8 mouse cellular contexts compared by ENCODE assay signal in genomic region chr4:136199562-136200292, GRCm38 (mm10). TPM values are rescaled to one million over a fixed set of nuclear protein-coding genes. Genes with fewer than 3 reads are reported as not detected.
A peak's percentile ranks its signal among the peaks of the same experiment; 100 is the strongest.
DNase-seq lines count a peak whose midpoint lies in the region; ATAC-seq and TF ChIP-seq lines count a peak whose summit lies in the region.

No protein-coding gene starts in this region.

- H3K9me3 ChIP-seq in forebrain, embryonic 11.5 days (ENCODE audit: control insufficient read depth, low read length) = no peaks in the 10 kb centered on the region
- H3K9me3 ChIP-seq in forebrain, embryonic 16.5 days (ENCODE audit: control insufficient read depth, low read length) = no peaks in the 10 kb centered on the region
- no peaks in the 10 kb centered on the region for H3K9me3 ChIP-seq in midbrain, embryonic 11.5 days (ENCODE audit: control insufficient read depth, low read length)
- no peaks in the 10 kb centered on the region for H3K9me3 ChIP-seq in midbrain, embryonic 15.5 days
- no peaks in the 10 kb centered on the region for H3K9me3 ChIP-seq in lung, postnatal 0 days (ENCODE audit: low read length)

- DNase-seq in forebrain, embryonic 11.5 days (ENCODE audit: low spot score) = peak; percentile 55
- DNase-seq in midbrain, embryonic 11.5 days (ENCODE audit: low spot score, missing footprints) = peak; percentile 87
- DNase-seq in adrenal gland, postnatal 36 days = peak; percentile 33 to 62
- peak; percentile 90 for DNase-seq in lung, postnatal 0 days (ENCODE audit: low spot score)
- no peak for DNase-seq in ovary, postnatal 10 days (ENCODE audit: low spot score)

- H3K9ac ChIP-seq in forebrain, embryonic 11.5 days (ENCODE audit: low read length) = no peak overlapping the region
- no peak overlapping the region for H3K9ac ChIP-seq in forebrain, embryonic 16.5 days (replicated peaks; ENCODE audit: low read depth, low read length)
- no peak overlapping the region for H3K9ac ChIP-seq in midbrain, embryonic 11.5 days (ENCODE audit: low read length)
- no peak overlapping the region for H3K9ac ChIP-seq in midbrain, embryonic 15.5 days
- no peak overlapping the region for H3K9ac ChIP-seq in lung, postnatal 0 days (replicated peaks; ENCODE audit: low read depth)

- no peak for ATAC-seq in forebrain, embryonic 11.5 days (replicated peaks; ENCODE audit: low FRiP score)
- no peak for ATAC-seq in forebrain, embryonic 16.5 days
- ATAC-seq in midbrain, embryonic 11.5 days (ENCODE audit: low FRiP score) = no peak
- no peak for ATAC-seq in midbrain, embryonic 15.5 days (replicated peaks)
- peak; percentile 71; the same call in 1 of the 2 replicates for ATAC-seq in granulocyte monocyte progenitor cell, adult 5-6 weeks (replicated peaks; ENCODE audit: poor library complexity, severe bottlenecking)
- ATAC-seq in lung, postnatal 0 days = peak; percentile 16; the same call in 1 of the 2 replicates

- no peaks in the 10 kb centered on the region for H3K27me3 ChIP-seq in forebrain, embryonic 11.5 days (ENCODE audit: control insufficient read depth, insufficient read depth, low read length)
- H3K27me3 ChIP-seq in forebrain, embryonic 16.5 days (replicated peaks; ENCODE audit: control insufficient read depth, insufficient read depth, low read length) = no peaks in the 10 kb centered on the region
- H3K27me3 ChIP-seq in midbrain, embryonic 11.5 days (ENCODE audit: control insufficient read depth, insufficient read depth, low read length) = no peaks in the 10 kb centered on the region
- no peaks in the 10 kb centered on the region for H3K27me3 ChIP-seq in midbrain, embryonic 15.5 days (replicated peaks)
- H3K27me3 ChIP-seq in lung, postnatal 0 days (replicated peaks; ENCODE audit: insufficient read depth, low read length) = no peaks in the 10 kb centered on the region

- WGBS in forebrain, embryonic 11.5 days = 36% methylated on average over 9 of the region's 9 CpGs
- 35% methylated on average over 9 of the region's 9 CpGs for WGBS in forebrain, embryonic 16.5 days
- 35% methylated on average over 9 of the region's 9 CpGs for WGBS in midbrain, embryonic 11.5 days
- 33% methylated on average over 9 of the region's 9 CpGs for WGBS in midbrain, embryonic 15.5 days
- whole genome bisulfite sequencing in lung, postnatal 0 days = 28% methylated on average over 9 of the region's 9 CpGs

- H3K4me1 ChIP-seq in forebrain, embryonic 11.5 days (replicated peaks; ENCODE audit: control insufficient read depth, insufficient read depth, low read length) = no peaks in the 10 kb centered on the region
- H3K4me1 ChIP-seq in forebrain, embryonic 16.5 days (replicated peaks; ENCODE audit: control insufficient read depth, insufficient read depth, low read length) = no peaks in the 10 kb centered on the region
- H3K4me1 ChIP-seq in midbrain, embryonic 11.5 days (ENCODE audit: control insufficient read depth, insufficient read depth, low read length) = peaks cover 4% of the 10 kb centered on the region
- no peaks in the 10 kb centered on the region for H3K4me1 ChIP-seq in midbrain, embryonic 15.5 days
- no peaks in the 10 kb centered on the region for H3K4me1 ChIP-seq in lung, postnatal 0 days (ENCODE audit: insufficient read depth, low read depth, low read length)

- H3K36me3 ChIP-seq in forebrain, embryonic 11.5 days (ENCODE audit: control insufficient read depth, insufficient read depth, low read length) = no peaks in the 10 kb centered on the region
- H3K36me3 ChIP-seq in forebrain, embryonic 16.5 days (ENCODE audit: control insufficient read depth, insufficient read depth) = no peaks in the 10 kb centered on the region
- H3K36me3 ChIP-seq in midbrain, embryonic 11.5 days (ENCODE audit: control insufficient read depth, insufficient read depth, low read length) = no peaks in the 10 kb centered on the region; the same call in 1 of the 2 replicates
- H3K36me3 ChIP-seq in midbrain, embryonic 15.5 days (replicated peaks) = no peaks in the 10 kb centered on the region
- no peaks in the 10 kb centered on the region for H3K36me3 ChIP-seq in lung, postnatal 0 days (ENCODE audit: insufficient read depth, low read length)

- H3K4me2 ChIP-seq in forebrain, embryonic 11.5 days (ENCODE audit: low read depth, low read length, severe bottlenecking) = no peak overlapping the region
- no peak overlapping the region for H3K4me2 ChIP-seq in forebrain, embryonic 16.5 days (ENCODE audit: low read length)
- no peak overlapping the region for H3K4me2 ChIP-seq in midbrain, embryonic 11.5 days
- no peak overlapping the region for H3K4me2 ChIP-seq in midbrain, embryonic 15.5 days
- H3K4me2 ChIP-seq in lung, postnatal 0 days (replicated peaks; ENCODE audit: low read depth, low read length) = no peak overlapping the region

- H3K4me3 ChIP-seq in forebrain, embryonic 11.5 days (ENCODE audit: low read depth, low read length) = no peak overlapping the region
- H3K4me3 ChIP-seq in forebrain, embryonic 16.5 days (replicated peaks; ENCODE audit: low read length) = no peak overlapping the region
- no peak overlapping the region for H3K4me3 ChIP-seq in midbrain, embryonic 11.5 days (ENCODE audit: low read depth, low read length)
- no peak overlapping the region for H3K4me3 ChIP-seq in midbrain, embryonic 15.5 days
- no peak overlapping the region for H3K4me3 ChIP-seq in lung, postnatal 0 days (ENCODE audit: low read depth, low read length)

- no peak overlapping the region for H3K27ac ChIP-seq in forebrain, embryonic 11.5 days (ENCODE audit: low read depth, low read length)
- H3K27ac ChIP-seq in forebrain, embryonic 16.5 days (ENCODE audit: low read length) = no peak overlapping the region
- no peak overlapping the region for H3K27ac ChIP-seq in midbrain, embryonic 11.5 days (ENCODE audit: low read depth, low read length)
- no peak overlapping the region for H3K27ac ChIP-seq in midbrain, embryonic 15.5 days
- no peak overlapping the region for H3K27ac ChIP-seq in lung, postnatal 0 days (ENCODE audit: low read length)

- TF ChIP-seq EP300 in lung, postnatal 0 days (IDR thresholded peaks at IDR 0.05) = no peak

- TF ChIP-seq CTCF in lung, postnatal 0 days (IDR thresholded peaks at IDR 0.05) = peak; percentile 94

RNA-seq across cellular contexts. Expression of gene Asap3, which starts 6.4 kb away (rescaled TPM):
- 4.1 and 4.3 TPM in 2 replicates for polyA plus RNA-seq in forebrain, embryonic 11.5 days (2014; fragmentation: Nextera tagmentation; extraction: Ambion mirVana)
- polyA plus RNA-seq in forebrain, embryonic 16.5 days (2015; fragmentation: Nextera tagmentation; extraction: Ambion mirVana) = 3.7 and 4.1 TPM in 2 replicates
- 2.8 and 3.2 TPM in 2 replicates for polyA plus RNA-seq in midbrain, embryonic 11.5 days (2014; fragmentation: Nextera tagmentation; extraction: Ambion mirVana)
- 5.1 and 5.2 TPM in 2 replicates for polyA plus RNA-seq in midbrain, embryonic 15.5 days (2015; fragmentation: Nextera tagmentation; extraction: Ambion mirVana)
- total RNA-seq in adrenal gland, postnatal 36 days (2021) = 1 to 10 TPM; 1.7 to 2.1 TPM
- total RNA-seq in granulocyte monocyte progenitor cell, adult 5-6 weeks (2014; fragmentation: Nextera tagmentation) = not detected in 2 replicates
- total RNA-seq in granulocyte monocyte progenitor cell, adult 5-6 weeks (2017) = not detected in 2 replicates
- 5.4 and 5.5 TPM in 2 replicates for polyA plus RNA-seq in lung, postnatal 0 days (2015; fragmentation: Nextera tagmentation; extraction: Ambion mirVana)

RNA-seq across cellular contexts. Expression of gene E2f2, which starts 27.5 kb away (rescaled TPM):
- 9.4 and 10.2 TPM in 2 replicates for polyA plus RNA-seq in forebrain, embryonic 11.5 days (2014; fragmentation: Nextera tagmentation; extraction: Ambion mirVana)
- 3.9 and 4.3 TPM in 2 replicates for polyA plus RNA-seq in forebrain, embryonic 16.5 days (2015; fragmentation: Nextera tagmentation; extraction: Ambion mirVana)
- 6.8 and 8.0 TPM in 2 replicates for polyA plus RNA-seq in midbrain, embryonic 11.5 days (2014; fragmentation: Nextera tagmentation; extraction: Ambion mirVana)
- polyA plus RNA-seq in midbrain, embryonic 15.5 days (2015; fragmentation: Nextera tagmentation; extraction: Ambion mirVana) = 2.2 and 2.3 TPM in 2 replicates
- 1 to 10 TPM; 2.1 to 2.3 TPM for total RNA-seq in adrenal gland, postnatal 36 days (2021)
- total RNA-seq in granulocyte monocyte progenitor cell, adult 5-6 weeks (2014; fragmentation: Nextera tagmentation) = 2.9 and 9.4 TPM in 2 replicates
- 3.7 and 4.3 TPM in 2 replicates for total RNA-seq in granulocyte monocyte progenitor cell, adult 5-6 weeks (2017)
- polyA plus RNA-seq in lung, postnatal 0 days (2015; fragmentation: Nextera tagmentation; extraction: Ambion mirVana) = 17.8 and 19.1 TPM in 2 replicates

RNA-seq across cellular contexts. Expression of gene Tcea3, which starts 47.8 kb away (rescaled TPM):
- 1.1 and 1.6 TPM in 2 replicates for polyA plus RNA-seq in forebrain, embryonic 11.5 days (2014; fragmentation: Nextera tagmentation; extraction: Ambion mirVana)
- polyA plus RNA-seq in forebrain, embryonic 16.5 days (2015; fragmentation: Nextera tagmentation; extraction: Ambion mirVana) = 0.44 and 1.2 TPM in 2 replicates
- polyA plus RNA-seq in midbrain, embryonic 11.5 days (2014; fragmentation: Nextera tagmentation; extraction: Ambion mirVana) = 1.5 and 1.7 TPM in 2 replicates
- 1.4 and 1.8 TPM in 2 replicates for polyA plus RNA-seq in midbrain, embryonic 15.5 days (2015; fragmentation: Nextera tagmentation; extraction: Ambion mirVana)
- 1 to 10 TPM; 2.7 to 2.8 TPM for total RNA-seq in adrenal gland, postnatal 36 days (2021)
- not detected in 2 replicates for total RNA-seq in granulocyte monocyte progenitor cell, adult 5-6 weeks (2014; fragmentation: Nextera tagmentation)
- total RNA-seq in granulocyte monocyte progenitor cell, adult 5-6 weeks (2017) = not detected in 2 replicates
- 26.8 and 29.1 TPM in 2 replicates for polyA plus RNA-seq in lung, postnatal 0 days (2015; fragmentation: Nextera tagmentation; extraction: Ambion mirVana)

RNA-seq across cellular contexts. Expression of gene Id3, which starts 56.4 kb away (rescaled TPM):
- polyA plus RNA-seq in forebrain, embryonic 11.5 days (2014; fragmentation: Nextera tagmentation; extraction: Ambion mirVana) = 351 and 380 TPM in 2 replicates
- 85.1 and 102 TPM in 2 replicates for polyA plus RNA-seq in forebrain, embryonic 16.5 days (2015; fragmentation: Nextera tagmentation; extraction: Ambion mirVana)
- polyA plus RNA-seq in midbrain, embryonic 11.5 days (2014; fragmentation: Nextera tagmentation; extraction: Ambion mirVana) = 500 and 543 TPM in 2 replicates
- polyA plus RNA-seq in midbrain, embryonic 15.5 days (2015; fragmentation: Nextera tagmentation; extraction: Ambion mirVana) = 127 and 151 TPM in 2 replicates
- total RNA-seq in adrenal gland, postnatal 36 days (2021) = 10 to 100 TPM; 60.0 to 74.0 TPM
- not detected in 2 replicates for total RNA-seq in granulocyte monocyte progenitor cell, adult 5-6 weeks (2014; fragmentation: Nextera tagmentation)
- not detected in 2 replicates for total RNA-seq in granulocyte monocyte progenitor cell, adult 5-6 weeks (2017)
- polyA plus RNA-seq in lung, postnatal 0 days (2015; fragmentation: Nextera tagmentation; extraction: Ambion mirVana) = 430 and 477 TPM in 2 replicates

Comparison
In these comparisons a context has a peak if more than half of its experiments do, and no peak if none do; other contexts are left out.
1. ATAC-seq: peak in granulocyte monocyte progenitor cell, adult 5-6 weeks (single experiment) and lung, postnatal 0 days (single experiment); none in forebrain, embryonic 11.5 days (single experiment), forebrain, embryonic 16.5 days (single experiment), midbrain, embryonic 11.5 days (single experiment) and midbrain, embryonic 15.5 days (single experiment).